Mouse (Mus musculus): ENCODE results near the gene Inava.

GRCm38 (mm10) chr1:136230201-136230600 lies 3.9 kb downstream of the Inava start:
- no peak for TF ChIP-seq CTCF (IDR thresholded peaks at IDR 0.05; ENCODE audit: low read depth)
- no peak for TF ChIP-seq EP300 (IDR thresholded peaks at IDR 0.05; ENCODE audit: low read depth)
